Mouse (Mus musculus) midbrain, embryonic 14.5 days (tissue): ENCODE measurements around the gene Lmln. TPM values are rescaled to one million over a fixed set of nuclear protein-coding genes. Genes with fewer than 3 reads are reported as not detected.
"Not testable (repeated sequence)": the region's sequence is repeated elsewhere in the genome, so short reads cannot be mapped to it uniquely, and the experiment has no call there.

Experiments
- ATAC-seq: fragments of 200-750 bp; cut with Nextera tagmentation; 2 replicates; pipeline ENCODE4 v1.8.0; 2017; ENCODE audit warnings: moderate number of reproducible peaks, moderate library complexity; ENCODE audit not compliant: low FRiP score, low TSS enrichment
- DNase-seq: peaks from one replicate; pipeline ENCODE4 v3.0.0-alpha.2; 2015
- H3K27ac ChIP-seq: fragments of 300-500 bp; sonication (generic); replicated peaks from 2 replicates; pipeline ENCODE4 v1.5.1; 2014; ENCODE audit warnings: mild to moderate bottlenecking, low read depth, low read length, moderate library complexity
- H3K27me3 ChIP-seq: fragments of 300-500 bp; sonication (generic); 2 replicates; pipeline ENCODE4 v1.6.1; 2014; ENCODE audit warnings: low read length, control low read depth, mixed read lengths; ENCODE audit not compliant: control insufficient read depth, insufficient read depth
- H3K36me3 ChIP-seq: fragments of 300-500 bp; sonication (generic); 2 replicates; pipeline ENCODE4 v1.6.1; 2014; ENCODE audit warnings: low read length, control low read depth; ENCODE audit not compliant: control insufficient read depth, insufficient read depth
- H3K4me1 ChIP-seq: fragments of 300-500 bp; sonication (generic); 2 replicates; pipeline ENCODE4 v1.6.1; 2014; ENCODE audit warnings: mild to moderate bottlenecking, antibody characterized with exemption, low read length, control low read depth; ENCODE audit not compliant: control insufficient read depth, insufficient read depth
- H3K4me2 ChIP-seq: fragments of 300-500 bp; sonication (generic); 2 replicates; pipeline ENCODE4 v1.6.1; 2014; ENCODE audit warnings: mild to moderate bottlenecking, low read length, moderate library complexity
- H3K4me3 ChIP-seq: fragments of 300-500 bp; sonication (generic); replicated peaks from 2 replicates; pipeline ENCODE4 v1.5.1; 2014; ENCODE audit warnings: low read depth, low read length
- H3K9ac ChIP-seq: fragments of 300-500 bp; sonication (generic); replicated peaks from 2 replicates; pipeline ENCODE4 v1.6.1; 2014; ENCODE audit warnings: mild to moderate bottlenecking, low read length, moderate library complexity
- H3K9me3 ChIP-seq: fragments of 300-500 bp; sonication (generic); 2 replicates; pipeline ENCODE4 v1.6.1; 2016; ENCODE audit warnings: low read length, control low read depth, mixed read lengths; ENCODE audit not compliant: control insufficient read depth
- WGBS: fragments of 180-500 bp; shearing (Covaris S2); extraction: QIAGEN DNeasy Blood & Tissue Kit; methylation state at CpG from one replicate; pipeline ENCODE4 v1.1.7; 2014; 5-methylcytosine and 5-hydroxymethylcytosine counted together
- polyA plus RNA-seq: library from polyadenylated mRNA; unstranded; fragments of >200 nt; fragmentation: Nextera tagmentation; extraction: Ambion mirVana; gene quantifications from 2 replicates; pipeline ENCODE4 v1.2.1, GENCODE M21; 2014

Gene Lmln
- polyA plus RNA-seq, 1 experiment from 2014 or later: 3.2 TPM

DNA sequence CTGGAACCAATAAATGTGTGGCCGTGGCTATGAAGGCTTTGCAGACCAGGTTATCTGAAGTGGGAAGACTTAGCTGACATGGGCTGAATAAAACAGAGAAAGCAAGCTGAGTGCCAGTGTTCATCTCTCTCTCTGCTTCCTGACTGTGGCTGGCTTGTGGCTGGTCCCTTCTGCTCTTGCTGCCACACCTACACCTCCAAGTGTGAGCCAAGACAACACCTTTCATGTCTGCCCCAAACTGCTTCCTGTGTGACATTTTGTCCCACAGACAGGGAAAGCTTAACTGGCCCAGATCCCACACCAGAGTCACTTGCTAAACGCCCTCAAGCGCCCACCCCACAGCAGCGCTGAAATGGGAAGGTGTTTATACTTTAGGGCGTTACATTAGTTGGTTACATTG is 9.2 kb upstream of the Lmln start:
- Histone ChIP-seq H3K9ac (no peak overlapping the region), H3K9me3 (no peaks in the 10 kb centered on the region), H3K27ac (no peak overlapping the region), H3K27me3 (no peaks in the 10 kb centered on the region), H3K36me3 (peaks cover 7% of the 10 kb centered on the region), H3K4me1 (peaks cover 7% of the 10 kb centered on the region; the same call in 1 of the 2 replicates), H3K4me3 (no peak overlapping the region), H3K4me2 (no peak overlapping the region)
- ATAC-seq (no peak), DNase-seq (no peak)
- 82% methylated on average over 5 of the region's 5 CpGs for WGBS

- H3K4me3 ChIP-seq, H3K9ac ChIP-seq, H3K9me3 ChIP-seq, DNase-seq, H3K27me3 ChIP-seq, H3K4me1 ChIP-seq, ATAC-seq, H3K4me2 ChIP-seq, H3K27ac ChIP-seq: not testable (repeated sequence)
- 91% methylated on average over 2 of the region's 2 CpGs for WGBS
- peaks cover 22% of the 10 kb centered on the region for H3K36me3 ChIP-seq
Measured at GRCm38 (mm10) chr16:33054927-33055326, 7.4 kb upstream of the Lmln start.

DNA sequence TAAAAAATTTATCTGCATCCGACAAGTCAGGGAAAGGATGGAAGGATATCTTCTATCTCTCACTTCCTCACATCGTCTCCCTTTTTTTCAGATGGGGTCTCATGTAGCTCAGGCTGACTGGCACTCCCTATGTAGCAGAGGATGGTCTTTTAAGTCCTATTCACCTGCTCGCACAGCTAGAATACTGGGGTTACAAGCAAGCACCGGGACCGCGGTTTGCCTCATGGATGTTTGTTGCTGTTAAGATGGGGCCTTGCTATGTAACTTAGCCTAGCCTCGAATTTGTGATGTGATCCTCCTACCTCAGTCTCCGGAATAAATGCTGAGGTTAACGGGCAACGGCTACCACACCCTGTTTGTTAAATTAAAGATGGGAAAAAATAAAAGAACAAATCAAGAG is 6.7 kb upstream of the Lmln start:
- H3K9ac ChIP-seq: peak overlapping the region; percentile 39; the same call in 1 of the 2 replicates
- H3K4me3 ChIP-seq: peak overlapping the region; percentile 95
- H3K4me1 ChIP-seq: peaks cover 9% of the 10 kb centered on the region; the same call in 1 of the 2 replicates
- H3K4me2 ChIP-seq: peak overlapping the region; percentile 88
- H3K27ac ChIP-seq: no peak overlapping the region
- no peaks in the 10 kb centered on the region for H3K27me3 ChIP-seq
- DNase-seq: no peak
- ATAC-seq: 0 out of 2 replicates have a peak, but pooled peaks have one; percentile 21
- H3K9me3 ChIP-seq: no peaks in the 10 kb centered on the region
- 19% methylated on average over 10 of the region's 10 CpGs for WGBS
- peaks cover 29% of the 10 kb centered on the region for H3K36me3 ChIP-seq

GRCm38 (mm10) chr16:33056095-33056785 is 6.1 kb upstream of the Lmln start, which contains the start of the genes Iqcg and Rpl35a:
Gene Iqcg, minus strand, starts transcription at chr16:33056218.
Gene Rpl35a, plus strand, starts transcription at chr16:33056453.
- peaks cover 35% of the 10 kb centered on the region for H3K36me3 ChIP-seq
- no peaks in the 10 kb centered on the region for H3K9me3 ChIP-seq
- peak within 1 kb of the TSS; percentile 71 for H3K9ac ChIP-seq
- under 1% methylated on average over 47 of the region's 47 CpGs for WGBS
- peak within 1 kb of the TSS; percentile 85 for H3K27ac ChIP-seq
- peaks cover 9% of the 10 kb centered on the region; the same call in 1 of the 2 replicates for H3K4me1 ChIP-seq
- DNase-seq (peak; percentile 96), ATAC-seq (peak; percentile 95)
- peak within 1 kb of the TSS; percentile 88 for H3K4me2 ChIP-seq
- H3K4me3 ChIP-seq: peak within 1 kb of the TSS; percentile 95
- no peaks in the 10 kb centered on the region for H3K27me3 ChIP-seq

DNA sequence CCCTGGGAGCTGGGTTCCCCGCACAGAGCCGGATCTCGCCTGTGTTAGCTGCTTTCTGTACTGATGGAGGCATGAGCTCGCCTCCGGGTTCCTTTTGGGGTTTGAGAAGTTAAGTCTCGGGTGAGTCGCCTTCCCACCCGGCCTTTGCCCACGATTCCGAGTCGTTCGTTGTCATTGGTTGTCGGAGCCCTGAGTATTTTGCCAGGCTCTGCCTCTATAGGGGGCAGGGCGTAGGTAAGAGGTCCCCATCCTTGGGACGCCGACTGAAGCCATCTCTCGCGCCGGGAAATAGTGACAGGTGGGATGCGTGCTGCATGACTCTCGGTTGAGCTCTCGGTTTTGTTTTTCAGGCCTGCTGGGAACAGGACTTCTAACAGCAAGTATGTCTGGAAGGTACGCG is 5.5 kb upstream of the Lmln start:
- peak overlapping the region; percentile 88 for H3K4me2 ChIP-seq
- no peaks in the 10 kb centered on the region for H3K27me3 ChIP-seq
- H3K36me3 ChIP-seq: peaks cover 35% of the 10 kb centered on the region
- DNase-seq (no peak), ATAC-seq (peak; percentile 57)
- WGBS: under 1% methylated on average over 24 of the region's 24 CpGs
- H3K9me3 ChIP-seq: no peaks in the 10 kb centered on the region
- peak overlapping the region; percentile 85 for H3K27ac ChIP-seq
- H3K4me1 ChIP-seq: peaks cover 12% of the 10 kb centered on the region
- H3K4me3 ChIP-seq: peak overlapping the region; percentile 95
- H3K9ac ChIP-seq: peak overlapping the region; percentile 71

DNA sequence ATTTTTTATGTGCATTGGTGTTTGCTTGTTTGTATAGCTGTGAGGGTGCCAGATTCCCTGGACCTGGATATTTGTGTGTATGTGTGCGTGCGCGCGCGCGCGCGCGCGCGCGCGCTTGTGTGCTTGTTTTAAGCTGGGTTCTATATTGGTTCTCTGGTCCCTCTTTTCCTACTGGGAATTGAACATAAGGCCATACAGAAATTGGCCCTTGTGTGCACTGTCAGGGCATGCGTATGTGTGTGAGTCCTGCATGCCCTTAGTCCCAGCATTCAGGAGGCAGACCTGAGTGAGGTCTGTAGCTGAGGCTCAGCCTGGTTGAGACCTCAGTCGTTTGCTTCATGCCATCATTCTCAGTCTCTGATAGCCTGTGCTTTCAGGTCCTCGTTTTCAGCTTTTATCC is 4.3 kb upstream of the Lmln start:
- Histone ChIP-seq H3K27ac (no peak overlapping the region), H3K27me3 (no peaks in the 10 kb centered on the region), H3K4me2 (peak overlapping the region; percentile 88), H3K36me3 (peaks cover 35% of the 10 kb centered on the region), H3K9ac (no peak overlapping the region; the same call in 1 of the 2 replicates), H3K9me3 (no peaks in the 10 kb centered on the region), H3K4me3 (peak overlapping the region; percentile 95; the same call in 1 of the 2 replicates), H3K4me1 (peaks cover 16% of the 10 kb centered on the region)
- 93% methylated on average over 16 of the region's 16 CpGs for WGBS
- no peak for ATAC-seq
- no peak for DNase-seq

DNA sequence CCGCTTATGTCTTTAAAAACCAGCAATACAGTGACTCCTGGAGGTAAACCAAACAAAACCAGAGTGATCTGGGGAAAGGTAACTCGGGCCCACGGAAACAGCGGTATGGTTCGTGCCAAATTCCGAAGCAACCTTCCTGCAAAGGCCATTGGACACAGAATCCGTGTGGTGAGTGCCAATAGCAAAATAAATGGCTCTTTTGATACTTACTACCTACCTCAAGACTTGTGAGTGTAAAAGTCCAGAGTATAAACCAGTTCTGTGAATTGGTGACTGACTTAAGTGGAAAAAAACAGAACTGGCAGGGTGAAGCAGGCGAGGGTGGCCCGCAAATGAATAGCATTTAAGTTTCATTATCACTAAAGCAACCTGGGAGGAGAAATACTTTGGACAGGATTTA is 3.7 kb upstream of the Lmln start:
- H3K4me2 ChIP-seq, ATAC-seq: not testable (repeated sequence)
- 95% methylated on average over 9 of the region's 9 CpGs for WGBS

DNA sequence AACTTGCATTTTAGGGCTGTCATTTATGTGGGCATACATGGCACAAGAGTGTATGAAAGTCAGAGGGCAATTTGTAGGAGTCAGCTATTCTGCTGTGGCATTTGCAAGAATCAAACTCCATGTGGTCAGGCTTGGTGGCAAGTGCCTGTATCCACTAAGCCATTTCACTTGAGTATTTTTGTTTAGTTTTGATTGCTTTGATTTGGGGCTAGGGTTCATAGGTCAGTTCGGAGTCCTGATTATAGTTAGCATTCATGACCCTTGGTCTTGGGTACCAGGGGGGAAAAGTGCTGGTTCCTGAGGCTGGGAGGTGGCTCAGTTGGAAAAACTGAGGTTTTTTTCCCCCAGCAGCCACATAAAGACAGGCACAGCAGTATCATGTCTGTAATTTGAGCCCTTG is 2.9 kb upstream of the Lmln start:
- H3K9me3 ChIP-seq: no peaks in the 10 kb centered on the region
- H3K4me1 ChIP-seq: peaks cover 27% of the 10 kb centered on the region
- H3K27me3 ChIP-seq: no peaks in the 10 kb centered on the region
- H3K4me2 ChIP-seq: no peak overlapping the region
- H3K4me3 ChIP-seq: no peak overlapping the region
- 97% methylated on average over 1 of the region's 1 CpGs for WGBS
- H3K9ac ChIP-seq: no peak overlapping the region
- no peak for ATAC-seq
- DNase-seq: no peak
- no peak overlapping the region for H3K27ac ChIP-seq
- H3K36me3 ChIP-seq: peaks cover 35% of the 10 kb centered on the region

More for the DNA sequence above, 3.7 kb upstream of the Lmln start:
- H3K27ac ChIP-seq, DNase-seq, H3K4me3 ChIP-seq, H3K9ac ChIP-seq, H3K27me3 ChIP-seq, H3K9me3 ChIP-seq: not testable (repeated sequence)
- Histone ChIP-seq H3K4me1 (peaks cover 23% of the 10 kb centered on the region), H3K36me3 (peaks cover 35% of the 10 kb centered on the region)

GRCm38 (mm10) chr16:33060926-33061325 is 1.4 kb upstream of the Lmln start:
- Histone ChIP-seq H3K9ac (no peak overlapping the region), H3K27ac (no peak overlapping the region), H3K27me3 (no peaks in the 10 kb centered on the region), H3K4me2 (no peak overlapping the region), H3K4me3 (no peak overlapping the region), H3K9me3 (no peaks in the 10 kb centered on the region), H3K36me3 (peaks cover 35% of the 10 kb centered on the region), H3K4me1 (peaks cover 24% of the 10 kb centered on the region)
- no peak for ATAC-seq
- WGBS: 77% methylated on average over 2 of the region's 2 CpGs
- no peak for DNase-seq
